Mouse (Mus musculus) lung, adult 2 months (tissue): ENCODE results near the gene Gpr155.

Experiments
- CTCF ChIP-seq: fragments of 200-500 bp; IDR thresholded peaks from 2 replicates; pipeline ENCODE4 v1.5.1; 2011; ENCODE audit warnings: mild to moderate bottlenecking, low read length, control low read depth; ENCODE audit not compliant: insufficient read depth
- POLR2A ChIP-seq: fragments of 200-500 bp; IDR thresholded peaks from 2 replicates; pipeline ENCODE4 v1.6.1; 2011; ENCODE audit warnings: low read depth, mild to moderate bottlenecking, control low read depth, low read length, borderline replicate concordance; ENCODE audit errors: extremely low read depth

DNA sequence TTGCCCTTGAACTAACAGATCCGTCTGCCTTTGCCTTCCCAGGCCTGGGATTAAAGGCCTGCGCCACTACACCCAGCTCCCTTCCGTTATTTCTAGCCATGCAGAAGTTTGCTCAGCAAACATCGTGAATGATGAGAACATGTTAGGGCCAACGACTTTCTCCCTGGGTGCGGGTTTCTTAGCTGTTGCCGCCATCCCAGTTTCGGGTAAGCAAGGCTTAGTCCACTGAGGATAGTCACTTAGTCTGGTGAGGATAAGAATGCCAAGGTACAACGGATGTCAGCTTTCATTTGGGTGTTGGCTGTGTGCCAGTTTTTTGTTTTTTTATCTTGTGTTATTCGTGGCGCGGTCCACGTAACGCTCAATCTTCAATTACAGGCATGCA lies 73.3 kb downstream of the Gpr155 start:
- TF ChIP-seq CTCF = no peak
- no peak for TF ChIP-seq POLR2A
